Mouse (Mus musculus) liver, embryonic 12.5 days (tissue): ENCODE measurements around the gene Pdk1. TPM values are rescaled to one million over a fixed set of nuclear protein-coding genes. Genes with fewer than 3 reads are reported as not detected.
A peak's percentile ranks its signal among the peaks of the same experiment; 100 is the strongest.
"Not testable (repeated sequence)": the region's sequence is repeated elsewhere in the genome, so short reads cannot be mapped to it uniquely, and the experiment has no call there.

ENCODE experiments used
- ATAC-seq: fragments of 200-750 bp; cut with Nextera tagmentation; 2 replicates; pipeline ENCODE4 v1.8.0; 2017; ENCODE audit warnings: moderate number of reproducible peaks, mild to moderate bottlenecking, moderate library complexity
- H3K27ac ChIP-seq: fragments of 300-500 bp; sonication (generic); 2 replicates; pipeline ENCODE4 v1.5.1; 2016; ENCODE audit warnings: mild to moderate bottlenecking
- H3K27me3 ChIP-seq: fragments of 300-500 bp; sonication (generic); replicated peaks from 2 replicates; pipeline ENCODE4 v1.6.1; 2016; ENCODE audit warnings: mild to moderate bottlenecking, moderate library complexity
- H3K36me3 ChIP-seq: fragments of 300-500 bp; sonication (generic); 2 replicates; pipeline ENCODE4 v1.6.1; 2016; ENCODE audit warnings: mild to moderate bottlenecking, moderate library complexity
- H3K4me1 ChIP-seq: fragments of 300-500 bp; sonication (generic); 2 replicates; pipeline ENCODE4 v1.6.1; 2016
- H3K4me2 ChIP-seq: fragments of 300-500 bp; sonication (generic); 2 replicates; pipeline ENCODE4 v1.6.1; 2016; ENCODE audit warnings: mild to moderate bottlenecking, moderate library complexity
- H3K4me3 ChIP-seq: fragments of 300-500 bp; sonication (generic); 2 replicates; pipeline ENCODE4 v1.5.1; 2016; ENCODE audit warnings: mild to moderate bottlenecking, moderate library complexity
- H3K9ac ChIP-seq: fragments of 300-500 bp; sonication (generic); 2 replicates; pipeline ENCODE4 v1.6.1; 2016; ENCODE audit warnings: mild to moderate bottlenecking, moderate library complexity
- H3K9me3 ChIP-seq: fragments of 300-500 bp; sonication (generic); replicated peaks from 2 replicates; pipeline ENCODE4 v1.6.1; 2016; ENCODE audit warnings: mild to moderate bottlenecking, moderate library complexity
- WGBS: fragments of 180-500 bp; shearing (Covaris S2); methylation state at CpG from one replicate; pipeline ENCODE4 v1.1.7; 2016; ENCODE audit not compliant: insufficient replicate concordance; 5-methylcytosine and 5-hydroxymethylcytosine counted together
- polyA plus RNA-seq: library from polyadenylated mRNA; unstranded; fragments of >200 nt; fragmentation: Nextera tagmentation; extraction: Ambion mirVana; gene quantifications from 2 replicates; pipeline ENCODE4 v1.2.1, GENCODE M21; 2016

Pdk1 gene
- polyA plus RNA-seq: 70.0 and 70.5 TPM in 2 replicates

DNA sequence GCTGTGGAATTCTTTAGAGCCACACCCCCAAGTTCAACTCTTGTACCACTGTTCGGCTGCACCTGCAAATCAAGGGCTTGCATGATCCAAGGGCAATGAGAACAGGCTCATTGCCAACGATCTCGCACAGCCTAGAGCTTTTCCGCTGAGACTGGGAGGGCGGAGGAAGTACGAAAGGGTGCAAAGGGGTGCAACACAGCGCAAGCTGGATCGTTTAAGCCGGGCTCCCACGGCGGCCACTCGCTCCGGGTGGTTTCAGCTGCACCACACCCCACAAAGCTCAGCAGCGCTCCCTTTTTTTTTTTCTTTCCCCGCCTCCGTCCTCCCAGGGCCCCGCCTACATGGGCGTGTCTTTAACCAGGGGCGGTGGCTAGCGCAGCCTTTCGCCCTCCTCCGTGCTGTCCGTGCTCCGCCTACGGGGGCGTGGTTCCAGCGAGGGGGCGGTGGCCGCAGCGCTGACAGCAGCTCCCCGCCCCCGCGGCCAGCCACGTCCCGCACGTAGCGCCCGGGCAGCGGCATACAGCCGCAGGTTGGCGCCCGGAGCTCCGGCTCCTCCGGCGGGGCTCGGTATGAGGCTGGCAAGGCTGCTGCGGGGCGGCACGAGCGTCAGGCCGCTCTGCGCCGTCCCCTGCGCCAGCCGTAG, at the start of gene Pdk1:
Pdk1 (plus strand) TSS at position 424 of the 643 bp plus-strand sequence.
- peak within 1 kb of the TSS; percentile 98 for H3K9ac ChIP-seq
- peak; percentile 94 for ATAC-seq
- H3K27ac ChIP-seq: peak within 1 kb of the TSS; percentile 96
- peak within 1 kb of the TSS; percentile 93 for H3K4me3 ChIP-seq
- H3K27me3 ChIP-seq: no peaks in the 10 kb centered on the region
- H3K9me3 ChIP-seq: no peaks in the 10 kb centered on the region
- H3K4me1 ChIP-seq: peaks cover 53% of the 10 kb centered on the region
- H3K4me2 ChIP-seq: peak within 1 kb of the TSS; percentile 94
- peaks cover 17% of the 10 kb centered on the region for H3K36me3 ChIP-seq
- WGBS: under 1% methylated on average over 55 of the region's 55 CpGs

GRCm38 (mm10) chr2:71824146-71824545, 48.9 kb upstream of the Pdk1 start:
- no peak overlapping the region for H3K9ac ChIP-seq
- 72% methylated on average over 13 of the region's 13 CpGs for WGBS
- 0 out of 2 replicates have a peak, but pooled peaks cover 3% of the 10 kb centered on the region for H3K36me3 ChIP-seq
- no peaks in the 10 kb centered on the region for H3K4me1 ChIP-seq
- H3K27ac ChIP-seq: no peak overlapping the region
- H3K9me3 ChIP-seq: no peaks in the 10 kb centered on the region
- no peak overlapping the region for H3K4me3 ChIP-seq
- ATAC-seq: no peak
- H3K27me3 ChIP-seq: no peaks in the 10 kb centered on the region
- H3K4me2 ChIP-seq: no peak overlapping the region

DNA sequence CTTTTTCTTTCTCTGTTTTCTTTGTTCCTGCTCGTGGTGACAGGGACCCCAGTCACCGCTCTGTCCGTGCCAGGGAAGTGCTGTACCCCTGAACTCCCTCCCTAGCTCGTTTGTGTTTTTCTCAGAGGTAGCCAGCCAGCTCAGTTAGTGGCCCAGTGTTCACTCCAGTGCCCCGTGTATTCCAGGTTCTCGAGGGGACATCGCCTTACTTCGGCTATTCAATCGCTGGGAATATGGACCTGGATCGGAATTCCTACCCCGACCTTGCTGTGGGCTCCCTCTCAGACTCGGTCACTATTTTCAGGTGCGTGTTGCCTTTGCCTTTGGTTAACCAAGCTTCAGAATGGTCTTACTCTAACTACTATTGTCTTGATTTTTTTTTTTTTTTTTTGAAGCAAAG, 45.3 kb upstream of the Pdk1 start:
- H3K4me3 ChIP-seq: no peak overlapping the region
- no peak overlapping the region for H3K27ac ChIP-seq
- ATAC-seq: no peak
- no peaks in the 10 kb centered on the region for H3K27me3 ChIP-seq
- H3K9ac ChIP-seq: no peak overlapping the region
- H3K4me1 ChIP-seq: no peaks in the 10 kb centered on the region
- H3K4me2 ChIP-seq: no peak overlapping the region
- WGBS: 74% methylated on average over 13 of the region's 13 CpGs
- no peaks in the 10 kb centered on the region for H3K9me3 ChIP-seq
- H3K36me3 ChIP-seq: no peaks in the 10 kb centered on the region

DNA sequence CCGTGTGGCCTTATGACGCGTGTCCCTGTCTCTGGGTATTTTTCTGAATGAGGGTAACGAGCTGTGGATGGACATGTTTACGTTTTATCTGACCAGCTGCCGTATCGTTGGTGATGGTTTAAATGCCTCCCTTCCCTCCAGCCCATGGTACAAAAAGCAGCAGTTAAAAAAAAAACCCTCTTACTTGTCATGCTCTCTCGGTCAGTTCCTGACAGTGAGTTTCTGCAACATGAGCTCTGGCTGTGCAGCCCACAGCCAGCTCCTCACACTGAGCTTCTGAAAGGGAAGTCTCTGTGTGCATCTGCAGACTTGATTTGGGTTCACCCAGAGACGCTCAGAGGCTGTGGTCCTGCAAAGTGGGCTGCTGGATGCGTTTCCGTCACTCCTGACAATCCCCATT, 44.1 kb upstream of the Pdk1 start:
- H3K36me3 ChIP-seq: no peaks in the 10 kb centered on the region
- WGBS: 75% methylated on average over 11 of the region's 11 CpGs
- no peak for ATAC-seq
- no peak overlapping the region for H3K9ac ChIP-seq
- no peak overlapping the region for H3K4me2 ChIP-seq
- H3K4me3 ChIP-seq: no peak overlapping the region
- H3K27ac ChIP-seq: no peak overlapping the region
- H3K9me3 ChIP-seq: no peaks in the 10 kb centered on the region
- H3K27me3 ChIP-seq: no peaks in the 10 kb centered on the region
- no peaks in the 10 kb centered on the region for H3K4me1 ChIP-seq

DNA sequence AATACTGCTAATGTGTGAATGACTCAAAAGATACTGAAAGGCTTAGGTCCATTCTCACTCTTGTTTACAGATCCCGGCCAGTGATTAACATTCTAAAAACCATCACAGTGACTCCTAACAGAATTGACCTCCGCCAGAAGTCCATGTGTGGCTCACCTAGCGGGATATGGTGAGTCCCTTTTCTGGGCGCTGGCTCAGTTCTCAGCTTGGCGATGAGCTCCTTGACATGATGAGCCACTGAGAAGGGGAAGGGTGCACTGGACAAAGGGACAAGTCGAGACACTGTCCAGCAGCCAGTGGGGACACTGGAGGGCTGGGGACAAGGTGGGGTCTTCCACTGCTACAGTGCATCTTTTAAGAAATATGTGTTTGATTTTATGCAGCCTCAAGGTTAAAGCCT, 39.4 kb upstream of the Pdk1 start:
- no peak overlapping the region for H3K27ac ChIP-seq
- H3K4me2 ChIP-seq: no peak overlapping the region
- H3K9ac ChIP-seq: no peak overlapping the region
- H3K4me1 ChIP-seq: no peaks in the 10 kb centered on the region
- no peaks in the 10 kb centered on the region for H3K27me3 ChIP-seq
- no peaks in the 10 kb centered on the region for H3K9me3 ChIP-seq
- 73% methylated on average over 6 of the region's 6 CpGs for WGBS
- no peaks in the 10 kb centered on the region for H3K36me3 ChIP-seq
- no peak overlapping the region for H3K4me3 ChIP-seq
- ATAC-seq: no peak

- H3K27me3 ChIP-seq: no peaks in the 10 kb centered on the region
- no peak overlapping the region for H3K27ac ChIP-seq
- no peaks in the 10 kb centered on the region for H3K4me1 ChIP-seq
- H3K4me3 ChIP-seq: no peak overlapping the region
- H3K36me3 ChIP-seq: no peaks in the 10 kb centered on the region
- no peaks in the 10 kb centered on the region for H3K9me3 ChIP-seq
- ATAC-seq: no peak
- no peak overlapping the region for H3K4me2 ChIP-seq
- H3K9ac ChIP-seq: no peak overlapping the region
- WGBS: 67% methylated on average over 7 of the region's 7 CpGs
Observed at GRCm38 (mm10) chr2:71834371-71834770, 38.7 kb upstream of the Pdk1 start.

GRCm38 (mm10) chr2:71835556-71835955, 37.5 kb upstream of the Pdk1 start:
- Histone ChIP-seq H3K36me3 (no peaks in the 10 kb centered on the region), H3K27me3 (no peaks in the 10 kb centered on the region), H3K27ac (no peak overlapping the region), H3K4me2 (no peak overlapping the region), H3K4me1 (no peaks in the 10 kb centered on the region), H3K9me3 (no peaks in the 10 kb centered on the region), H3K9ac (no peak overlapping the region), H3K4me3 (no peak overlapping the region)
- WGBS: 80% methylated on average over 8 of the region's 8 CpGs
- no peak for ATAC-seq

DNA sequence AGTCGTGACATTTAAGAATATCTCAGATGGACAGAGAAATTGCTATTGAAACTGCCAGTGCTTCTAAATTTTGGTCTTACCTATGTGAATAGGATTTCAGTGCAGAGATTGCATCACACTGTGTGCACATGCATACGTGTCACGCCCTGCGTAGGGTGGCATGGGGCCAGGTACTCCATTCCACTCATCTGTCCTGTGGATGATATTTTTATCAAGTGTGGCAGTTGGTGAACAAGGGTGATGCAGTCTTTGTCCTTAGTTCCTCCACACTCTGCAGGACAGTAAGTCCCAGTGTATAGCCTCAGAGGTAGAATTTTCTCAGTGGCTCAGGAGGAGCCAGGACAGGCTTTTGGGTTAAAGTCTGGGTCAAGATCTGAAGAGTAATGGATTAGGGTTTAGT, 36.8 kb upstream of the Pdk1 start:
- Histone ChIP-seq H3K4me1 (no peaks in the 10 kb centered on the region), H3K4me3 (no peak overlapping the region), H3K27ac (no peak overlapping the region), H3K9ac (no peak overlapping the region), H3K27me3 (no peaks in the 10 kb centered on the region), H3K4me2 (no peak overlapping the region), H3K9me3 (no peaks in the 10 kb centered on the region), H3K36me3 (no peaks in the 10 kb centered on the region)
- 82% methylated on average over 4 of the region's 4 CpGs for WGBS
- ATAC-seq: no peak

- ATAC-seq: no peak
- H3K9ac ChIP-seq: no peak overlapping the region
Observed at GRCm38 (mm10) chr2:71837261-71837660, 35.8 kb upstream of the Pdk1 start.

GRCm38 (mm10) chr2:71837791-71838190, 35.2 kb upstream of the Pdk1 start:
- H3K27ac ChIP-seq: no peak overlapping the region
- H3K4me1 ChIP-seq: no peaks in the 10 kb centered on the region
- no peaks in the 10 kb centered on the region for H3K27me3 ChIP-seq
- H3K4me2 ChIP-seq: no peak overlapping the region
- H3K4me3 ChIP-seq: no peak overlapping the region
- no peak overlapping the region for H3K9ac ChIP-seq
- no peak for ATAC-seq
- 30% methylated on average over 6 of the region's 6 CpGs for WGBS
- no peaks in the 10 kb centered on the region for H3K36me3 ChIP-seq
- H3K9me3 ChIP-seq: no peaks in the 10 kb centered on the region

More at GRCm38 (mm10) chr2:71837261-71837660, 35.8 kb upstream of the Pdk1 start:
- Histone ChIP-seq H3K4me3 (no peak overlapping the region), H3K27ac (no peak overlapping the region), H3K27me3 (no peaks in the 10 kb centered on the region), H3K9me3 (no peaks in the 10 kb centered on the region), H3K4me1 (no peaks in the 10 kb centered on the region), H3K4me2 (no peak overlapping the region), H3K36me3 (no peaks in the 10 kb centered on the region)
- WGBS: 83% methylated on average over 4 of the region's 4 CpGs

GRCm38 (mm10) chr2:71843316-71843715, 29.7 kb upstream of the Pdk1 start:
- WGBS: 61% methylated on average over 9 of the region's 9 CpGs
- Histone ChIP-seq H3K4me1 (no peaks in the 10 kb centered on the region), H3K27ac (no peak overlapping the region), H3K9ac (no peak overlapping the region), H3K4me3 (no peak overlapping the region), H3K36me3 (no peaks in the 10 kb centered on the region), H3K4me2 (no peak overlapping the region), H3K27me3 (no peaks in the 10 kb centered on the region), H3K9me3 (no peaks in the 10 kb centered on the region)
- ATAC-seq: no peak

- no peaks in the 10 kb centered on the region for H3K36me3 ChIP-seq
- WGBS: 73% methylated on average over 6 of the region's 6 CpGs
Observed at GRCm38 (mm10) chr2:71844906-71845305, 28.1 kb upstream of the Pdk1 start.

DNA sequence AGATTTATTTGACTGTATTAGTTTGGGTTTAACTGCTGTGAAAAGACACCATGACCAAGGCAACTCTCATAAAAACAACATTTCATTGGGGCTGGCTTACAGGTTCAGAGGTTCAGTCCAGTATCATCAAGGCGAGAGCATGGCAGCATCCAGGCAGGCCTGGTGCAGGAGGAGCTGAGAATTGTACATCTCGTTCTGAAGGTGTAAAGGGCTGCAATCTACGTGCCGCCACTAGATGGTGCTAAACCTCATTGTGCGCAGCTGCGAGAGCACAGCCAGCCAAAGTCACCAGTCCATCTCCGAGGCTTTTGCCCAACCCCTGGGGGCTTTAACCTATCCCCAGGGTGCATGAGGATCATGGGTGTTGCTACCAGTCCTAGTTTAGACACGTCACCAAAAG, 20.9 kb upstream of the Pdk1 start:
- H3K27me3 ChIP-seq, H3K27ac ChIP-seq, H3K9me3 ChIP-seq, H3K36me3 ChIP-seq, H3K4me1 ChIP-seq, H3K4me3 ChIP-seq, ATAC-seq, H3K4me2 ChIP-seq, H3K9ac ChIP-seq: not testable (repeated sequence)
- 4% methylated on average over 7 of the region's 8 CpGs for WGBS

More at GRCm38 (mm10) chr2:71844906-71845305, 28.1 kb upstream of the Pdk1 start:
- Histone ChIP-seq H3K4me3 (no peak overlapping the region), H3K27ac (no peak overlapping the region), H3K9me3 (no peaks in the 10 kb centered on the region), H3K4me2 (no peak overlapping the region), H3K9ac (no peak overlapping the region), H3K4me1 (no peaks in the 10 kb centered on the region), H3K27me3 (no peaks in the 10 kb centered on the region)
- ATAC-seq: no peak
